Mouse (Mus musculus): ENCODE data around the gene Pom121l2.

- TF ChIP-seq CTCF (IDR thresholded peaks at IDR 0.05; ENCODE audit: extremely low read depth, insufficient read depth, low read length) = no peak
- no peak for TF ChIP-seq POLR2A (IDR thresholded peaks at IDR 0.05; ENCODE audit: extremely low read depth, insufficient read depth, low read length)
Measured at GRCm38 (mm10) chr13:22014411-22014845, 33.4 kb downstream of the Pom121l2 start.
